Mouse (Mus musculus) cerebellum, adult 9-10 months (tissue): Measurements from ENCODE around the gene 9230104L09Rik.

ENCODE experiments used
- DNase-seq: peaks from one replicate; pipeline ENCODE4 v3.0.0; 2022

The 9230104L09Rik gene

GRCm38 (mm10) chr2:148851116-148851906 is 13.5 kb downstream of the 9230104L09Rik start:
- peak; percentile 85 for DNase-seq

DNA sequence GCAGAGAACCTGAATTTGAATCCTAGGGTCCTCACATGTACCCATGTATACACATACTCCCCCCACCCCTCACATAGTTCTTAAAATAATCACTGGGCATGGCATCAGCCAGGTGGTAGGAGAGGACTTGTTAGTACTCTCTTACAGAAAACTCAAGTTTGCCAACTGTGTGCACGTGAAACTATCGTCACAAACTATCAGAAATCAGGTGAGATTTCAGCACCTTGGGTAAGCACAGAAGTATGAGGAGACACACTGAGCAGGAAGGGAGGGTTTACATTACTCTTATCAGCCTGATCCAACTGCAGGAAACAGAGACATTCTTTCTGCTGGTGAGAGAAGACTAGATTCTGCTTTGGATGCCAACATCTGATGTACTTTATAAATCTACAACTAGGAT is 25.6 kb downstream of the 9230104L09Rik start:
- DNase-seq, result no peak

DNA sequence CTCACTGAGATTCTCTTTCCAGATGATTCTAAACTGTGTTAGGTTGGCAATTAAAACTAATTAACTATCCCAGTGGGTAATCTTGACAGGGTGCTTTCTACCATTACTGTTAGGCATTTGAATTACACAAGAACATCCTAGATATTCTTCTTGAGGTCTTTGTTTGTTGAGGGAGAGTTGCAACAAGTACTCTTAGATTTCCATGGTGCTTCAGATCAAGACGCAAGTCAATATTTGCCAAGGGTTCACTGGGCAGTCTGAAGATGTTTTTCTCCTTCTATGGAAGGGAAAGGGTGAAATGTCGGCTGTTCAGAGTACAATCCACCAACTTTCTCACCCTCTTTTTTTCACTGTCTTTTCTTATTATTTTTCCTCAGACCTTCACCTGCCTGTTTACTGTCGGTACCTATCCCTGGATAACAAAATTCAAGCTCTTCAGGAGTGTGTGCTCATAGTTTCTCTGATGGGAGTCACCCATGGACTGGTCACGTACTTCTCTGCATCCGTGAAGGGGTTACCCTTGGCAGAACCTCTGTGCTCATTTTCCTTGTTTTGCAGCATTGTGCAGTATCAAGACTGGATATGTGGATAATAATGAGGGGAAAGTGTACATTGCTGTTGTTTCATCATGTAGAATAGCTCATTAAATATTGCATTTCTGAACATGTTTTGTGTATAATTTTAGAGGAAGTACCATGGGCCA is 26.6 kb downstream of the 9230104L09Rik start:
- DNase-seq, result no peak

GRCm38 (mm10) chr2:148834912-148835311 is 29.9 kb downstream of the 9230104L09Rik start, which contains the start of gene Cst9:
Gene Cst9 (plus strand): TSS chr2:148835147.
- no peak for DNase-seq

DNA sequence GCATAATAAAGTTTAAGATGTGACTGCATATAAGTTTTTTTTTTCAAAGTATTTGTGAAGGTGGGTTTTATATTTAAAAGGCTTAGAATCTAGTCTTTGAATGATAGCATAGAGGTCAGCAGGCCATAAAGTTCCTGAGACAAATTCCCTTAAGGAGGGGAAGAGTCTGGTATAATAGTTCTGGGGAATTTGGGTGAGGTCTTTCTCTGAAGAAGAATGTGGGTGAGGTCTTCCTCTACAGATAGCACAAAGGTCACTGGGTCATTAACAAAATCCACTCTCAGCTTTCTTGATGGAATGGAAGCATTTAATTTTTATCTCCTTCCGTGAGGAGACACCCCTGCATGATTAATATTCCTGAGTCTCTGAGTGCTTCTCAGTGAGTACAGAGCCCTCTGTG is 38.9 kb downstream of the 9230104L09Rik start:
- no peak for DNase-seq

- no peak for DNase-seq
Observed at GRCm38 (mm10) chr2:148819909-148820308, 44.9 kb downstream of the 9230104L09Rik start, which contains the start of gene Cst13. Gene Cst13 (plus strand): TSS chr2:148820081.

DNA sequence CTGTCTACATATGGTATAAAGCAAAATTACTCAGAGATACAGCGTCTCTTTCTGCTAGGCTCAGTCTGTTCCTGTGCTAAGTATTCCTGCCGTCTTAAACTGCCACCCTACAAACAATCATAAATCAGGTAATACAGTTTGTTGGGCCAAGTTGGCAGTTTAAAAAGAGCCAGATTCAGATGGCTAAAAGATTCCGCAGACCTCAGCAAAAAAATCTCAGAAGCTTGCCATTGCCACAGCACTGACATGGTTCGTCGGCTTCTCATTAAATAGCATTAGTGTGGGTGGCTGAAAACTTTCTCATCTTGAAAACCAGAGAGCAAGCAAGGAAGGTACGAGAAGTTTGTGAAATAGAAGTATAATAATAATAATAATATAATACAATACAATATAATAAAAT is 58.1 kb downstream of the 9230104L09Rik start:
- no peak for DNase-seq

- peak; percentile 89 for DNase-seq
Observed at GRCm38 (mm10) chr2:148801491-148801921, 63.3 kb downstream of the 9230104L09Rik start.

DNA sequence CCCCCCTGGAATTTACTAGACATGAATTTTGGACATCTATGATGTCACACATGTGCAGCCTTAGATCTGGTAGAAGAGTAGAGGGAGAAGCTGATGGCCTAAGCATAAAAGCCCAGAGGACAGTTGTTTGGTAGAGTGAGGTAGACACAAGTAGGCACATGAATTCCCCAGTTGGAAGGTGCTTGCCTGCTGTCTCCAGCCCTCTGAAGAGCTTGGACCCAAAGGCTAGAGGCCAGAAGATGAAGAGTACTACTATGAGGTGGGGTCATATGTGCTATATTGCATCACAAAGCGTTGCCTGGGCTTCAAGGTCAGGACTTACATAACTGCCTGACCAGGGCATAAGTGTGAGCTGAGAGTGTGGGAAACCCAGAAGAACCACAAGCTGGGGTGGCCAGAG is 66.4 kb downstream of the 9230104L09Rik start, which contains the start of gene Cst8:
Cst8 (plus strand) TSS at position 301 of the 400 bp plus-strand sequence.
- no peak for DNase-seq
